8 mouse cellular contexts compared by ENCODE assay signal in the genomic region with DNA sequence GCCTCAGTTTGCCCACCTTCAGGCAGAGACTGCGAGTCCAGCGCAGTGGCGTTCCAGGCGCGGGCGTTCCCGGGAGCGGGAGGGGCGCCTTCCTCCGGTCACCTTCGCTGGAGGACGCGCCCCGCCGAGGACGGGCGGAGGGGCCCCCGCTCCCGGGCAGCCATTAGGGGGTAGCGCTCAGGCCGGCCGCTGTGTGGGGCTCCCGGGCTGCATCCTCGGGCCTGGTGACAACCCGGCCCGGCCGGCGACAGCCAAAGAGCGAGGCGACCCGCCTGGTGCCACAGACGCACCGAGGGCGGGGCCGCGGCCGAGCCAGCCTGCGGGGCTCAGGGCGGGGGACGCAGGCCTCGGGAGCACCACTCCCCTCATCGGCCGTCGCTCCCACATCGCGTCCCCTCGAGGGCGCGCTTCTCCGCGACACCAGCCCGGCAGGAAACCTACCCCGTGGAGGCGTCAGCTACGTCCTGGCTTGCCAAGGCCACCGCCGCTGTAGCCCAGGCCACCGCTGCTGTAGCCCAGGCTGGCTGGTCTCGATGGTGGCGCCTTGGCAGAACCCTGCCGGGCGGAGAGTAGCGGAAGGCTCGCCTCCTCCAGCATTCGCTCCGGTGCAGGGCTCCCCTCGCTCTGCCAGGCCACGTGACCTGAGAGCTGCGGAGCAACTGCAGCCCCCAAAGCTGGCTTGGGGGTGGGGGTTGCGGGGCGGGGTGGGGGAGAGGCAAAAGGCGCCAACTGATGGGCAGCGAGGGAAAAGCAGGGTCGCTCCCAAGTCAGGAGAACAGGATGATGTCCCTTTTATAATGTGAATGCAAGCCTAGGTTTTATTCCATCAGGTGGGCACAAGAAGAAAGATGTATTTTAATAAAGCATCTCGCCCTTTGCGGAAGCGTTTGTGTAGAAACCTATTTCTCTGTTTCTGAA. TPM values are rescaled to one million over a fixed set of nuclear protein-coding genes. Genes with fewer than 3 reads are reported as not detected.
A peak's percentile ranks its signal among the peaks of the same experiment; 100 is the strongest.
DNase-seq lines count a peak whose midpoint lies in the region; ATAC-seq lines count a peak whose summit lies in the region.

A gene (minus strand): TSS at position 694 of the 918 bp plus-strand sequence.

- peaks cover 11% of the 10 kb centered on the region for H3K4me1 ChIP-seq in hindbrain, embryonic 14.5 days (replicated peaks; ENCODE audit: control insufficient read depth, insufficient read depth, low read length)

- H3K9ac ChIP-seq in hindbrain, embryonic 14.5 days: peak within 1 kb of the TSS; percentile 95

- H3K27ac ChIP-seq in hindbrain, embryonic 14.5 days: peak within 1 kb of the TSS; percentile 97

- peak; percentile 78 for ATAC-seq in common myeloid progenitor, adult 5-6 weeks (replicated peaks; ENCODE audit: low read depth, poor library complexity, severe bottlenecking)
- peak; percentile 93 for ATAC-seq in hindbrain, embryonic 14.5 days (ENCODE audit: low FRiP score)

- no peaks in the 10 kb centered on the region for H3K9me3 ChIP-seq in hindbrain, embryonic 14.5 days (ENCODE audit: control insufficient read depth, low read length)

- peak within 1 kb of the TSS; percentile 94 for H3K4me3 ChIP-seq in hindbrain, embryonic 14.5 days (replicated peaks; ENCODE audit: low read length)

- WGBS in hindbrain, embryonic 14.5 days: under 1% methylated on average over 64 of the region's 77 CpGs

- peak; percentile 77 for DNase-seq in adrenal gland, postnatal 10 days
- peak; percentile 66 for DNase-seq in gastrocnemius, adult 18-20 months (ENCODE audit: low spot score)
- peak; percentile 70 for DNase-seq in hindbrain, embryonic 14.5 days (ENCODE audit: low spot score)
- DNase-seq in left cerebral cortex, adult 11 months (ENCODE audit: low spot score): peak; percentile 59
- peak; percentile 69 for DNase-seq in lung, postnatal 14 days
- peak; percentile 81 for DNase-seq in right cerebral cortex, adult 18-20 months
- peak; percentile 66 to 69 for DNase-seq in urinary bladder, postnatal 4 days (ENCODE audit: low spot score in 2 of 2)

- no peaks in the 10 kb centered on the region for H3K36me3 ChIP-seq in hindbrain, embryonic 14.5 days (replicated peaks; ENCODE audit: control insufficient read depth, insufficient read depth)

- H3K27me3 ChIP-seq in hindbrain, embryonic 14.5 days (ENCODE audit: control insufficient read depth, insufficient read depth, low read length): no peaks in the 10 kb centered on the region

- H3K4me2 ChIP-seq in hindbrain, embryonic 14.5 days (replicated peaks): peak within 1 kb of the TSS; percentile 66

RNA-seq across cellular contexts. Expression of the gene that starts here (rescaled TPM):
- total RNA-seq in adrenal gland, postnatal 10 days (2021): 10 to 100 TPM; 14.6 to 18.7 TPM
- total RNA-seq in common myeloid progenitor, adult 5-6 weeks (2017): 1.0 and 1.7 TPM in 2 replicates
- 10 to 100 TPM; 26.1 to 29.1 TPM for total RNA-seq in gastrocnemius, adult 18-20 months (2021)
- 116 and 136 TPM in 2 replicates for polyA plus RNA-seq in hindbrain, embryonic 14.5 days (2014; fragmentation: Nextera tagmentation; extraction: Ambion mirVana)

Comparison
In these comparisons a context has a peak if more than half of its experiments do, and no peak if none do; other contexts are left out.
1. Peak in every context shown above with its lines: DNase-seq, ATAC-seq, H3K4me3 ChIP-seq and H3K27ac ChIP-seq.